Mouse (Mus musculus): Measurements from ENCODE around the gene Mgll. TPM values are rescaled to one million over a fixed set of nuclear protein-coding genes. Genes with fewer than 3 reads are reported as not detected.
A peak's percentile ranks its signal among the peaks of the same experiment; 100 is the strongest.

Gene Mgll
- polyA plus RNA-seq, 1 experiment from 2014 or later: 2.4 TPM

GRCm38 (mm10) chr6:88826545-88826944 lies 102.3 kb downstream of the Mgll start:
- H3K4me1 ChIP-seq (ENCODE audit: control insufficient read depth, insufficient read depth, low read length): no peaks in the 10 kb centered on the region
- ATAC-seq (ENCODE audit: insufficient number of reproducible peaks, low FRiP score, low TSS enrichment, low read depth): 0 out of 2 replicates have a peak, but pooled peaks have one; percentile 11
- no peak overlapping the region for H3K9ac ChIP-seq (ENCODE audit: low read length)
- WGBS: 22% methylated on average over 6 of the region's 6 CpGs
- H3K36me3 ChIP-seq (ENCODE audit: control insufficient read depth, insufficient read depth, low read length): no peaks in the 10 kb centered on the region
- no peaks in the 10 kb centered on the region for H3K27me3 ChIP-seq (ENCODE audit: control insufficient read depth, insufficient read depth, low read length)
- no peaks in the 10 kb centered on the region for H3K9me3 ChIP-seq (ENCODE audit: control insufficient read depth, low read length)
- no peak overlapping the region for H3K4me2 ChIP-seq (ENCODE audit: low read depth, severe bottlenecking)
- no peak overlapping the region for H3K27ac ChIP-seq (replicated peaks; ENCODE audit: low read depth, low read length)
- DNase-seq (ENCODE audit: low spot score): peak; percentile 56
- H3K4me3 ChIP-seq (ENCODE audit: low read depth, low read length): no peak overlapping the region

- no peaks in the 10 kb centered on the region for H3K4me1 ChIP-seq (ENCODE audit: control insufficient read depth, insufficient read depth, low read length)
- H3K4me2 ChIP-seq (ENCODE audit: low read depth, severe bottlenecking): no peak overlapping the region
- H3K9me3 ChIP-seq (ENCODE audit: control insufficient read depth, low read length): no peaks in the 10 kb centered on the region
- DNase-seq (ENCODE audit: low spot score): no peak
- no peak for ATAC-seq (ENCODE audit: insufficient number of reproducible peaks, low FRiP score, low TSS enrichment, low read depth)
- no peaks in the 10 kb centered on the region for H3K27me3 ChIP-seq (ENCODE audit: control insufficient read depth, insufficient read depth, low read length)
- H3K4me3 ChIP-seq (ENCODE audit: low read depth, low read length): no peak overlapping the region
- H3K9ac ChIP-seq (ENCODE audit: low read length): no peak overlapping the region; the same call in 1 of the 2 replicates
- no peaks in the 10 kb centered on the region for H3K36me3 ChIP-seq (ENCODE audit: control insufficient read depth, insufficient read depth, low read length)
- H3K27ac ChIP-seq (replicated peaks; ENCODE audit: low read depth, low read length): no peak overlapping the region
- WGBS: 73% methylated on average over 3 of the region's 3 CpGs
These were observed 102.8 kb downstream of the Mgll start for GRCm38 (mm10) chr6:88826965-88827364.

- no peak overlapping the region for H3K4me3 ChIP-seq (ENCODE audit: low read depth, low read length)
- DNase-seq (ENCODE audit: low spot score) (no peak), ATAC-seq (ENCODE audit: insufficient number of reproducible peaks, low FRiP score, low TSS enrichment, low read depth) (no peak)
- no peak overlapping the region; the same call in 1 of the 2 replicates for H3K9ac ChIP-seq (ENCODE audit: low read length)
- no peaks in the 10 kb centered on the region for H3K9me3 ChIP-seq (ENCODE audit: control insufficient read depth, low read length)
- H3K36me3 ChIP-seq (ENCODE audit: control insufficient read depth, insufficient read depth, low read length): no peaks in the 10 kb centered on the region
- WGBS: 66% methylated on average over 13 of the region's 13 CpGs
- H3K27me3 ChIP-seq (ENCODE audit: control insufficient read depth, insufficient read depth, low read length): no peaks in the 10 kb centered on the region
- no peak overlapping the region for H3K27ac ChIP-seq (replicated peaks; ENCODE audit: low read depth, low read length)
- H3K4me1 ChIP-seq (ENCODE audit: control insufficient read depth, insufficient read depth, low read length): no peaks in the 10 kb centered on the region
- no peak overlapping the region for H3K4me2 ChIP-seq (ENCODE audit: low read depth, severe bottlenecking)
These were observed 103.4 kb downstream of the Mgll start for GRCm38 (mm10) chr6:88827395-88828205.

- DNase-seq (ENCODE audit: low spot score) (no peak), ATAC-seq (ENCODE audit: insufficient number of reproducible peaks, low FRiP score, low TSS enrichment, low read depth) (no peak)
- Histone ChIP-seq H3K27ac (replicated peaks; ENCODE audit: low read depth, low read length) (no peak overlapping the region), H3K9me3 (ENCODE audit: control insufficient read depth, low read length) (no peaks in the 10 kb centered on the region), H3K9ac (ENCODE audit: low read length) (no peak overlapping the region), H3K4me1 (ENCODE audit: control insufficient read depth, insufficient read depth, low read length) (no peaks in the 10 kb centered on the region), H3K36me3 (ENCODE audit: control insufficient read depth, insufficient read depth, low read length) (no peaks in the 10 kb centered on the region), H3K27me3 (ENCODE audit: control insufficient read depth, insufficient read depth, low read length) (no peaks in the 10 kb centered on the region), H3K4me2 (ENCODE audit: low read depth, severe bottlenecking) (no peak overlapping the region), H3K4me3 (ENCODE audit: low read depth, low read length) (no peak overlapping the region)
- WGBS: 61% methylated on average over 15 of the region's 15 CpGs
These were observed 104.2 kb downstream of the Mgll start for GRCm38 (mm10) chr6:88828206-88829009.

GRCm38 (mm10) chr6:88829579-88829978 lies 105.4 kb downstream of the Mgll start:
- ATAC-seq (ENCODE audit: insufficient number of reproducible peaks, low FRiP score, low TSS enrichment, low read depth): no peak

GRCm38 (mm10) chr6:88830112-88830702 lies 106.0 kb downstream of the Mgll start:
- H3K4me3 ChIP-seq (ENCODE audit: low read depth, low read length): no peak overlapping the region
- ATAC-seq (ENCODE audit: insufficient number of reproducible peaks, low FRiP score, low TSS enrichment, low read depth): no peak

More at GRCm38 (mm10) chr6:88829579-88829978, 105.4 kb downstream of the Mgll start:
- Histone ChIP-seq H3K4me3 (ENCODE audit: low read depth, low read length) (no peak overlapping the region), H3K9me3 (ENCODE audit: control insufficient read depth, low read length) (no peaks in the 10 kb centered on the region), H3K4me1 (ENCODE audit: control insufficient read depth, insufficient read depth, low read length) (no peaks in the 10 kb centered on the region), H3K9ac (ENCODE audit: low read length) (no peak overlapping the region), H3K4me2 (ENCODE audit: low read depth, severe bottlenecking) (no peak overlapping the region), H3K36me3 (ENCODE audit: control insufficient read depth, insufficient read depth, low read length) (no peaks in the 10 kb centered on the region), H3K27ac (replicated peaks; ENCODE audit: low read depth, low read length) (no peak overlapping the region), H3K27me3 (ENCODE audit: control insufficient read depth, insufficient read depth, low read length) (no peaks in the 10 kb centered on the region)
- DNase-seq (ENCODE audit: low spot score): no peak
- 86% methylated on average over 4 of the region's 4 CpGs for WGBS

GRCm38 (mm10) chr6:88831456-88831855 lies 107.2 kb downstream of the Mgll start:
- Histone ChIP-seq H3K9me3 (ENCODE audit: control insufficient read depth, low read length) (no peaks in the 10 kb centered on the region), H3K9ac (ENCODE audit: low read length) (no peak overlapping the region), H3K27ac (replicated peaks; ENCODE audit: low read depth, low read length) (no peak overlapping the region), H3K36me3 (ENCODE audit: control insufficient read depth, insufficient read depth, low read length) (no peaks in the 10 kb centered on the region; the same call in 1 of the 2 replicates), H3K4me1 (ENCODE audit: control insufficient read depth, insufficient read depth, low read length) (no peaks in the 10 kb centered on the region), H3K27me3 (ENCODE audit: control insufficient read depth, insufficient read depth, low read length) (no peaks in the 10 kb centered on the region), H3K4me3 (ENCODE audit: low read depth, low read length) (no peak overlapping the region), H3K4me2 (ENCODE audit: low read depth, severe bottlenecking) (no peak overlapping the region)
- peak; percentile 77 for DNase-seq (ENCODE audit: low spot score)
- no peak for ATAC-seq (ENCODE audit: insufficient number of reproducible peaks, low FRiP score, low TSS enrichment, low read depth)
- 29% methylated on average over 8 of the region's 8 CpGs for WGBS

More at GRCm38 (mm10) chr6:88830112-88830702, 106.0 kb downstream of the Mgll start:
- Histone ChIP-seq H3K36me3 (ENCODE audit: control insufficient read depth, insufficient read depth, low read length) (no peaks in the 10 kb centered on the region), H3K27me3 (ENCODE audit: control insufficient read depth, insufficient read depth, low read length) (no peaks in the 10 kb centered on the region), H3K9me3 (ENCODE audit: control insufficient read depth, low read length) (no peaks in the 10 kb centered on the region), H3K4me2 (ENCODE audit: low read depth, severe bottlenecking) (no peak overlapping the region), H3K4me1 (ENCODE audit: control insufficient read depth, insufficient read depth, low read length) (no peaks in the 10 kb centered on the region), H3K27ac (replicated peaks; ENCODE audit: low read depth, low read length) (no peak overlapping the region), H3K9ac (ENCODE audit: low read length) (no peak overlapping the region)
- no peak for DNase-seq (ENCODE audit: low spot score)
- 79% methylated on average over 6 of the region's 6 CpGs for WGBS

- no peaks in the 10 kb centered on the region for H3K27me3 ChIP-seq (ENCODE audit: control insufficient read depth, insufficient read depth, low read length)
- H3K4me3 ChIP-seq (ENCODE audit: low read depth, low read length): no peak overlapping the region
- DNase-seq (ENCODE audit: low spot score): no peak
- H3K4me2 ChIP-seq (ENCODE audit: low read depth, severe bottlenecking): no peak overlapping the region
- H3K36me3 ChIP-seq (ENCODE audit: control insufficient read depth, insufficient read depth, low read length): no peaks in the 10 kb centered on the region; the same call in 1 of the 2 replicates
- no peak overlapping the region for H3K9ac ChIP-seq (ENCODE audit: low read length)
- H3K27ac ChIP-seq (replicated peaks; ENCODE audit: low read depth, low read length): no peak overlapping the region
- WGBS: 83% methylated on average over 5 of the region's 5 CpGs
- ATAC-seq (ENCODE audit: insufficient number of reproducible peaks, low FRiP score, low TSS enrichment, low read depth): no peak
- no peaks in the 10 kb centered on the region for H3K9me3 ChIP-seq (ENCODE audit: control insufficient read depth, low read length)
- no peaks in the 10 kb centered on the region for H3K4me1 ChIP-seq (ENCODE audit: control insufficient read depth, insufficient read depth, low read length)
These were observed 108.5 kb downstream of the Mgll start for GRCm38 (mm10) chr6:88832663-88833062.
